Mouse (Mus musculus): ENCODE measurements around the gene Plcl1.

The Plcl1 gene

DNA sequence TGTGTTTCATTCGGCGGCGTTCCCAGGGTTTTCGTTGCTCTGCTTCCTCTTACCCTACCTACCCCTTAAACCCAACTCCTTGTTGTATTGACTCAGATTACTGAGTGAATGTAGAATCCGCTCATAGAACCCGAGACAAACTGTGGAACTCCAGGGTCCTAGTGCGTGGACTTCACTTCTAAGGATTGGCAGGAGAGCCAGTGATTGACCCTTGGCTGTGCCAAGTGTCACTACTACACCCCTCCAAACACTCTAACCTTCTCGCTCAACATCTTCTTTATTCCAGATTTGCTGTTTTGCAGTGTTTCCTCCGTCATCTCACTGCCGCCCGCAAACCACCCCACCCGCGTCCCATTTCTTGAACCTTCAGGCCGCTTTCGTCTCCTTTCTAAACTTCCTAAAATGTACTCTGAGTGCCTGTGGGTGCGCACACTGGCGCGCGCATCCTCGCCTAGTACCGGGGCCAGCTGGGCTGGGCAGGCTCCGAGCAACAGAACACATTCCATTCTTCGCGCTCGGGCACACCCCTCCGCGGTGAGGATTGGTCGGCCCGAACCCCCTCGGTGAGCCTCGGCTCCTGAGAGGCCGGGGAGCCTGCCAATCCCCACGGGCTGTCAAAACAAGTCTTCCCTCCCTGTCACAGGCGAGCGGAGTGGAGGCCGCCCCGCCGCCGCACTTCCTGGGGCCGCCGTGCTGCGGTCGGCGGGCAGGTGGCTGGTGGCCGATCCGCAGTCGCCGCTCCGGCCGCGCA lies at the start of gene Plcl1:
Plcl1 (plus strand) TSS at position 650 of the 751 bp plus-strand sequence.
- peak; percentile 88 for DNase-seq (ENCODE audit: low spot score)

GRCm38 (mm10) chr1:55362634-55363033 lies 43.1 kb upstream of the Plcl1 start:
- no peak for DNase-seq (ENCODE audit: low spot score)

DNA sequence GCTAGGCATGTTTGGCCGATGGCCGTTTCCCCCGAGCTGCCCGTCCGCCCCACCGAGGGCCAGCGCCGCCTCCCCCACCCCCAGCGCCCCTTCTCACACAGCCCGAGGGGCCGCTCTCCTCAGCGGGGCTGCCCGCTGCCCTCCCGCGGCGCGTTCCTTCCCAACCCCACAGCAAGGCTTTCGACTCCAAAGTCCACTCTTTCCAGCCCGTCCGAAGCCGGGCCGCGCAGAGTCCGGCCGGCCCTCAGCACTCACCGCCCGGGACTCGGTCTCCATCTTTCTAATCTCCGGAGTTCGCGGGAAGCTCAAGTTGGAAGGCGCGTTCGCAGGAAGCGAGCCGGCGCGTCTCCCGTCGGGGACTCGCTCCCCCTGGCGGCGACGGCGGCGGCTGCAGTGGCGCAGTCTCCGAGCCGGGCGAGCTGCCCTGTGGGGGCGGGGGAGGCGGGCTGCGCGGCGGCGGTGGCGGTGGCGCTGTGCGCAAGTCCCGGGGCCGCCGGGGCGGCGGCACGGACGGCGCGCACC lies 42.6 kb upstream of the Plcl1 start, which contains the start of gene Boll:
Boll (minus strand) TSS at position 426 of the 522 bp plus-strand sequence.
- DNase-seq (ENCODE audit: low spot score): peak; percentile 63

DNA sequence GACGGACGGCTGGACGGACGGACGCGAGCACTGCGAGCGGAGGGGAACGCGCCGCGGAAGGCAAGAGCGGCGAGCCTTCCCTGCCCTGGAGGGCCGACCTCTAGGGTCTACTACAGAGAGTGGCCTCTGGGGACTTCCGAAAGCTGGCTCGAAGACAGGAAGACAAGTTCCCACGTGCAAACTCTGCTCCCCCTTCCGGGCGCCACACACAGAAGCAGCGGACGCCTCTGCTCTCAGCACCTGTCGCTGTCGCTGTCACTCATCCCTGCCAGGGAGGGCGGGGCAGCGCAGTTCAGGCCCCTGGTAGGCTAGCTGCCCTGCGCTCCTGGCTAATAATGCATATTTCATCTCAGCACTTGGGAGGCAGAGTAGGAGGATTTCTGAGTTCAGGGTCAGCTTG lies 42.1 kb upstream of the Plcl1 start:
- DNase-seq (ENCODE audit: low spot score): peak; percentile 51

DNA sequence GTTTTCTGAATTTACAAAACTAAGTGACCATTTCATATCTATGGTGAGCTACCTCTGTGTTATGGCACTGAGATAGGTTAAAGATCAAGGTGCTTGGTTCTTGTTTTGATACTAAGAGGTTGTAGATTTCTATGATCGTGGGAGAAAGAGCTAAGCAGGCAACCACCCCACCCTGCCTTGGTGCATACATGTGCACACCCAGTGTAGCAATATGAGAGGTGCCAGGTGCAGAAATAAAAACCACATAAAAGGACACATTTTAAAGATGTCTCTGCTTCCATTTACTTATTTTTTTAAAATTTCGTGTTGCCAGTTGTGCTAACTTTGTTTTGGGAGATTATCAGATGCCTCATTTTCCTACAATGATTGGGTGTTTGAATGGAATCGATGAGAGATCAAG lies 33.1 kb upstream of the Plcl1 start:
- no peak for DNase-seq (ENCODE audit: low spot score)

DNA sequence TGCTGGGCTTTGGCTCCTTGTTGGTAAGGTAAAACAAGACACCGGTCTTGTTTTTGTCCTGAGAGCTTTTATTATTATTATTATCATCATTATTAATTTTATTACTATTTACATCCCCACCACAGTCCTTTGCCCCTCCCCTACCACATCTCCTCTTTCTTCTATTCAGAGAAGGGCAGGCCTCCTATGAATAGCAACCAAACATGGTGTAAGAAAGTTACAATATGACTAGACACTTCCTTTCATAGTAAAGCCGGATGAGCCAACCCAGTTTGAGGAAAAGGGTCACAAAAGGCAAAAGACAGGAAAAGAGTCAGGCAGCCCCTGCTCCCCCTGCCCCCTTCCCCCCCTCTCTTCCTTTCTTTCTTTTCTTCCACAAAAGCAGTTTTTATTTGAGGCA lies 25.2 kb upstream of the Plcl1 start:
- no peak for DNase-seq (ENCODE audit: low spot score)

- DNase-seq (ENCODE audit: low spot score): peak; percentile 58
Observed at GRCm38 (mm10) chr1:55383114-55383773, 22.5 kb upstream of the Plcl1 start.

DNA sequence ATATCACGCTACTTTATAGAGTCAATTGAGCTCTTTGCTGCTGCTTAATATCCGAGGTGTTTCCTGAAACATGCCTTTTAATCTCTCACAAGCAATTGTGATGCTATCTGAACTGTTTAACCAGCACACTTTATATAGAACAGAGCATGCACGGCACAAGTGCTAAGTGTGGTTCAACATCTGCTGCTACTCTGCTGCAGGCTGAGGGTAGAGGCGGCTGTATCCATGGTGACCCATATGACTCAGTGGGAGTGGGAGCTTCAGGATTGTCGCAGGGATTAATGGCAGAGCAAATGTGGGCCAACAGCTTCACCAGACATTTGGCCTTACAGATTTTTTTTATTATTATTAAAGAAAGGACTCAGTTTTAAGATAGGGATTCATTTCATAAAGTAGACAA lies 5.8 kb upstream of the Plcl1 start:
- DNase-seq (ENCODE audit: low spot score): no peak

GRCm38 (mm10) chr1:55404439-55404838 lies 1.3 kb upstream of the Plcl1 start:
- DNase-seq (ENCODE audit: low spot score): peak; percentile 27

DNA sequence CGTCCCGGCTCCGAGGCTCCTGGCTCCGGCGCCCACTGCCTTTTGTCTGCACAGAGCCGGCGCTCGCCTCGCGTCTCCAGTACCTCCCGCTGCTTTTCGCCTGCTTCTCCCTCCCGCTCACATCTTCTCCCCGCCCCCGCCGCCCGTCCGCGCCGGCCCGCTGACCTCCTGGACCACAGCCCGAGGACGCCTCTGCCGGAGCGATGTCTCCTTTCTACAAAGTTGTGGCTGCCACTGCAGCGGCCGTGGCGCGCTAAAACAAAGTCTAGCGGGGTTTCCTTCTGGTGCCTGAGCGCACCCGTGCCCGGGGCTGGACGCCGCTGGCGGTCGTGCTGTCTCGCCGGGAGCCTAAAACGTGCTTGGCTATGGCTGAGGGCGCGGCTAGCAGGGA lies 297 bp downstream of the Plcl1 start:
- DNase-seq (ENCODE audit: low spot score): peak; percentile 72

GRCm38 (mm10) chr1:55406531-55407375 lies 1.0 kb downstream of the Plcl1 start:
- DNase-seq (ENCODE audit: low spot score): peak; percentile 6

- no peak for DNase-seq (ENCODE audit: low spot score)
Observed at GRCm38 (mm10) chr1:55410670-55411069, 4.9 kb downstream of the Plcl1 start.

GRCm38 (mm10) chr1:55411079-55411478 lies 5.4 kb downstream of the Plcl1 start:
- no peak for DNase-seq (ENCODE audit: low spot score)

- no peak for DNase-seq (ENCODE audit: low spot score)
Observed at GRCm38 (mm10) chr1:55412569-55412968, 6.8 kb downstream of the Plcl1 start.

DNA sequence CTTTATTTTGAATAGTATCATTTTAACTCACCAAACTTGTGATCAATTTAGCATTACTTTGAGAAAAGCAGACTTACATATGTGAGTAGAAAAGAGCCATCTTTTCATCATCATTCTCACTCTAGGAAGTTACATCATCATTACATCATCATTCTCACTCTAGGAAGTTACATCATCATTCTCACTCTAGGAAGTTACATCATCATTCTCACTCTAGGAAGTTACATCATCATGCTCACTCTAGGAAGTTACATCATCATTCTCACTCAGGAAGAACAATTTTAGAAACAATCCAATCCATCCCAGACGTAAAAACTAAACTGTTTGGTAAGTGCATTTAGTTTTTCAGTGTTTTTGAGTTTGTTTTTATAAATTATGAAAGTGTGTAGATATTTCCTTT lies 7.8 kb downstream of the Plcl1 start:
- DNase-seq (ENCODE audit: low spot score): no peak

DNA sequence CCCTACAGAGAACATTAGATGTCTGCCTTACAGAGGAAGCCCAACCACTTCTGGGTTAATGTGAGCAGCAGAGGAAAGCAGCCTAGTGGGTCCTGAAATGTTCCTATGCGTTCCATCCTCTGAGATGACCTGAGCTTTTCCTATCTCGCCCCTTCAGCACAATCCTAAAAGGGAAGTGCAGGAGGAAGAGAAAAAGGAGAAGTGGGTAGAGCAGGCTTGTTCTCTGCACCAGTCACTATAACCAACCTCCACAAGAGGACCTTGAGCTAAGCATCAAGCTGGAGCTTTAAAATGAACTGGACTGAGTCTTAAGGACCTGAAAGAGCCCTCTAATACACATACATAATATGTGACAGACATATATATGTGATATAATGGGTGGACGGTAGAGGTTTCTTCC lies 13.2 kb downstream of the Plcl1 start:
- DNase-seq (ENCODE audit: low spot score): no peak

- DNase-seq (ENCODE audit: low spot score): no peak
Observed at GRCm38 (mm10) chr1:55427607-55428006, 21.9 kb downstream of the Plcl1 start.

- no peak for DNase-seq (ENCODE audit: low spot score)
Observed at GRCm38 (mm10) chr1:55429051-55429450, 23.3 kb downstream of the Plcl1 start.

- no peak for DNase-seq (ENCODE audit: low spot score)
Observed at GRCm38 (mm10) chr1:55429708-55430107, 24.0 kb downstream of the Plcl1 start.

DNA sequence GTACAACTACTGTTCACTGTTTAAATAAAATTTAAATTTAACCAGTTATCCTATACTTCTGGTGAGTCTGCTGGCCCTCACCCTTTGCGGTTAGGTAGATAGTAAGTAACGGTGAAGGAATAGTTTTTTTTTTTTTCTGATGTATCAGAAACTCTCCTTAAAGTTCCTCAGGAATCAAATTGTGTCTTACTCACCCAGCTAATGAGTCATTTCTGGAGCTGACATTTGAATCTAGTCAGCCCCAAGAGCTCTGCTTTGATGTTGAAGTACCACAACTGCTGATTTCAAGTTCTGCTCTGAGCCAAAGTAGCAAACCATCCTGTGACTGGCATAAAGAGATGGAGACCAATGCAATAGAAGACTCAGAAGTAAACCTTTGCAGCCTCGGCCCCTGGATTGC lies 24.9 kb downstream of the Plcl1 start:
- DNase-seq (ENCODE audit: low spot score): no peak

GRCm38 (mm10) chr1:55436589-55436988 lies 30.9 kb downstream of the Plcl1 start:
- no peak for DNase-seq (ENCODE audit: low spot score)

GRCm38 (mm10) chr1:55437095-55437494 lies 31.4 kb downstream of the Plcl1 start:
- no peak for DNase-seq (ENCODE audit: low spot score)
